Mouse (Mus musculus): ENCODE results near the gene Ifna5.
"Not testable (repeated sequence)": the region's sequence is repeated elsewhere in the genome, so short reads cannot be mapped to it uniquely, and the experiment has no call there.

- not testable (repeated sequence) for TF ChIP-seq CTCF (IDR thresholded peaks at IDR 0.05; ENCODE audit: control insufficient read depth, insufficient read depth, insufficient read length); USF1 (IDR thresholded peaks at IDR 0.05; ENCODE audit: low read depth); MYOG (IDR thresholded peaks at IDR 0.05; ENCODE audit: control insufficient read depth, extremely low read depth, insufficient read length); CEBPB (IDR thresholded peaks at IDR 0.05; ENCODE audit: low read depth); MAX (IDR thresholded peaks at IDR 0.05); MYOD1 (IDR thresholded peaks at IDR 0.05; ENCODE audit: control insufficient read depth, insufficient read length, low read depth); FOSL1 (IDR thresholded peaks at IDR 0.05; ENCODE audit: insufficient read depth, low read length, poor library complexity, severe bottlenecking)
Observed at GRCm38 (mm10) chr4:88802954-88803353, 32.4 kb upstream of the Ifna5 start, which contains the start of gene Gm13287.
